Mouse (Mus musculus) thymus, postnatal 4 days (tissue): Measurements from ENCODE around the gene Tbc1d9.
A peak's percentile ranks its signal among the peaks of the same experiment; 100 is the strongest.
"Not testable (repeated sequence)": the region's sequence is repeated elsewhere in the genome, so short reads cannot be mapped to it uniquely, and the experiment has no call there.

Experiments
- DNase-seq: peaks from one replicate; pipeline ENCODE4 v3.0.0; 2021

Tbc1d9 gene

GRCm38 (mm10) chr8:83244151-83244550, 79.0 kb downstream of the Tbc1d9 start:
- no peak for DNase-seq

GRCm38 (mm10) chr8:83250858-83251257, 85.7 kb downstream of the Tbc1d9 start:
- no peak for DNase-seq

- DNase-seq: no peak
Observed at GRCm38 (mm10) chr8:83251362-83252246, 86.5 kb downstream of the Tbc1d9 start.

- DNase-seq: no peak
Observed at GRCm38 (mm10) chr8:83252791-83253190, 87.6 kb downstream of the Tbc1d9 start.

GRCm38 (mm10) chr8:83257631-83258030, 92.5 kb downstream of the Tbc1d9 start:
- DNase-seq: no peak

- DNase-seq: peak; percentile 75
Observed at GRCm38 (mm10) chr8:83260418-83261215, 95.5 kb downstream of the Tbc1d9 start.

GRCm38 (mm10) chr8:83271172-83271571, 106.0 kb downstream of the Tbc1d9 start:
- DNase-seq: no peak

GRCm38 (mm10) chr8:83272464-83272863, 107.3 kb downstream of the Tbc1d9 start:
- no peak for DNase-seq

GRCm38 (mm10) chr8:83274470-83274869, 109.3 kb downstream of the Tbc1d9 start:
- peak; percentile 13 for DNase-seq

- DNase-seq: no peak
Observed at GRCm38 (mm10) chr8:83278431-83278830, 113.3 kb downstream of the Tbc1d9 start.

GRCm38 (mm10) chr8:83285391-83285790, 120.2 kb downstream of the Tbc1d9 start:
- DNase-seq: no peak

- peak; percentile 31 for DNase-seq
Observed at GRCm38 (mm10) chr8:83290176-83290575, 125.0 kb downstream of the Tbc1d9 start, which contains the start of gene Ucp1. Ucp1 (plus strand) TSS chr8:83290352.

GRCm38 (mm10) chr8:83297375-83297774, 132.2 kb downstream of the Tbc1d9 start:
- DNase-seq: no peak

- peak; percentile 47 for DNase-seq
Observed at GRCm38 (mm10) chr8:83300135-83300534, 135.0 kb downstream of the Tbc1d9 start.

- DNase-seq: no peak
Observed at GRCm38 (mm10) chr8:83304946-83305345, 139.8 kb downstream of the Tbc1d9 start.

GRCm38 (mm10) chr8:83309836-83310235, 144.7 kb downstream of the Tbc1d9 start:
- no peak for DNase-seq

- DNase-seq: not testable (repeated sequence)
Observed at GRCm38 (mm10) chr8:83315084-83315483, 149.9 kb downstream of the Tbc1d9 start.

GRCm38 (mm10) chr8:83315691-83316090, 150.5 kb downstream of the Tbc1d9 start:
- no peak for DNase-seq

- no peak for DNase-seq
Observed at GRCm38 (mm10) chr8:83320543-83320942, 155.4 kb downstream of the Tbc1d9 start.

- DNase-seq: no peak
Observed at GRCm38 (mm10) chr8:83322374-83322773, 157.2 kb downstream of the Tbc1d9 start.
